Mouse (Mus musculus) hindbrain, embryonic 11.5 days (tissue): ENCODE data around the gene Zfp429. TPM values are rescaled to one million over a fixed set of nuclear protein-coding genes. Genes with fewer than 3 reads are reported as not detected.
"Not testable (repeated sequence)": the region's sequence is repeated elsewhere in the genome, so short reads cannot be mapped to it uniquely, and the experiment has no call there.

Experiments used
- ATAC-seq: fragments of 200-750 bp; cut with Nextera tagmentation; 2 replicates; pipeline ENCODE4 v1.8.0; 2017; ENCODE audit warnings: mild to moderate bottlenecking, moderate TSS enrichment, moderate library complexity; ENCODE audit not compliant: low FRiP score
- DNase-seq: peaks from one replicate; pipeline ENCODE4 v3.0.0-alpha.2; 2015; ENCODE audit warnings: low spot score
- H3K27ac ChIP-seq: fragments of 300-500 bp; sonication (generic); 2 replicates; pipeline ENCODE4 v1.5.1; 2014; ENCODE audit warnings: mild to moderate bottlenecking, low read depth, low read length
- H3K27me3 ChIP-seq: fragments of 300-500 bp; sonication (generic); 2 replicates; pipeline ENCODE4 v1.6.1; 2014; ENCODE audit warnings: mild to moderate bottlenecking, low read length, moderate library complexity, mixed read lengths; ENCODE audit not compliant: control insufficient read depth, insufficient read depth
- H3K36me3 ChIP-seq: fragments of 300-500 bp; sonication (generic); 2 replicates; pipeline ENCODE4 v1.6.1; 2014; ENCODE audit warnings: mild to moderate bottlenecking, low read length, moderate library complexity, mixed read lengths; ENCODE audit not compliant: control insufficient read depth, insufficient read depth
- H3K4me1 ChIP-seq: fragments of 300-500 bp; sonication (generic); replicated peaks from 2 replicates; pipeline ENCODE4 v1.6.1; 2014; ENCODE audit warnings: low read length, mixed read lengths; ENCODE audit not compliant: control insufficient read depth, insufficient read depth
- H3K4me2 ChIP-seq: fragments of 300-500 bp; sonication (generic); replicated peaks from 2 replicates; pipeline ENCODE4 v1.6.1; 2014; ENCODE audit warnings: mild to moderate bottlenecking, low read depth, low read length
- H3K4me3 ChIP-seq: fragments of 300-500 bp; sonication (generic); 2 replicates; pipeline ENCODE4 v1.5.1; 2014; ENCODE audit warnings: low read depth, low read length
- H3K9ac ChIP-seq: fragments of 300-500 bp; sonication (generic); 2 replicates; pipeline ENCODE4 v1.6.1; 2014; ENCODE audit warnings: low read depth, low read length
- H3K9me3 ChIP-seq: fragments of 300-500 bp; sonication (generic); 2 replicates; pipeline ENCODE4 v1.6.1; 2016; ENCODE audit warnings: low read length; ENCODE audit not compliant: control insufficient read depth
- WGBS: fragments of 180-500 bp; shearing (Covaris S2); extraction: QIAGEN DNeasy Blood & Tissue Kit; methylation state at CpG from one replicate; pipeline ENCODE4 v1.1.7; 2014; 5-methylcytosine and 5-hydroxymethylcytosine counted together
- polyA plus RNA-seq: library from polyadenylated mRNA; unstranded; fragments of >200 nt; fragmentation: Nextera tagmentation; extraction: Ambion mirVana; gene quantifications from 2 replicates; pipeline ENCODE4 v1.2.1, GENCODE M21; 2014

The Zfp429 gene
- polyA plus RNA-seq, 1 experiment from 2014 or later: 3.2 TPM

DNA sequence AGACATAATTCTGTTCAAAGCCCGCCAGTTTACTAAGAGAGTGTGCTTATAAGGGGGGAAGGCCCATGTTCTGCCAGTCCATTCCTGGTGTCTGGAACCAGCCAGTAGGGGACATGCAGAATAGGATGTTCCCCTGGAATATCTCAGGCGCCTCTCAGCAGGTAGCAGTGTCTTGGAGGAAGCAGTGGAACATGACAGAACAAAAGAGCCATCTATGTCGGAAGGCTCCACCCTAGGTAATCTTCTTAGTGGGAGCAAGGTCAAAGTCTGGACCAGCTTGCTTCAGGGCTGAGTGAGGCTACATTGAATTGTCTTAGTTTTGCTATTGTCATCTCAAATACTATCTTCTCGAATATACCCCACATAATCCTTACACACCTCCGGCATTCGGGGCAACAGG is 16.1 kb upstream of the Zfp429 start:
- WGBS: 87% methylated on average over 6 of the region's 6 CpGs
- H3K9ac ChIP-seq: no peak overlapping the region

GRCm38 (mm10) chr13:67413634-67414033 is 14.0 kb upstream of the Zfp429 start:
- H3K27me3 ChIP-seq, ATAC-seq, H3K4me3 ChIP-seq, DNase-seq, H3K27ac ChIP-seq, H3K36me3 ChIP-seq, H3K4me1 ChIP-seq, H3K9ac ChIP-seq, H3K9me3 ChIP-seq, H3K4me2 ChIP-seq: not testable (repeated sequence)
- 86% methylated on average over 3 of the region's 3 CpGs for WGBS

More for the DNA sequence above, 16.1 kb upstream of the Zfp429 start:
- Histone ChIP-seq H3K4me2 (no peak overlapping the region), H3K4me1 (no peaks in the 10 kb centered on the region), H3K36me3 (no peaks in the 10 kb centered on the region), H3K27me3 (no peaks in the 10 kb centered on the region), H3K27ac (no peak overlapping the region), H3K4me3 (no peak overlapping the region), H3K9me3 (no peaks in the 10 kb centered on the region)
- ATAC-seq: no peak
- DNase-seq: no peak

DNA sequence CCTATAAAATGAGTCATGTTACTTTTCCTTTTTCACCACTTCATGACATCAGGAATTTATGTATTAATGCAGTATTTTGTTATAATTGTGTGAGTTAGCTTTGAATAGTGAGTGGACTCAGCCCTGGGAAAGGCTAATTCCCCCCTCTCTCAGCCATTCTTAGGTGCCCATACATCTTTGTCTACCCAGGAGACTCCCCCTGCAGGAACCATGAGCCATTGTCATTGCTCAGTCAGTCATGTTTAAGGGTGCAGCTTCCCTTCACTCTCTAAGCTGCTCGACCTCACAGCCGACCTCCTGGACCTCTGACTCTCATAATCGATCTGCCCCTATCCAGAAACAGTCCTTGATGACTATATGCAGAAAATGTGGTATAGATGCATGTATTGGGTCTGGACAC is 23.4 kb downstream of the Zfp429 start:
- H3K9ac ChIP-seq, H3K4me1 ChIP-seq, H3K4me2 ChIP-seq, H3K4me3 ChIP-seq, H3K27ac ChIP-seq, H3K36me3 ChIP-seq, H3K27me3 ChIP-seq, DNase-seq, H3K9me3 ChIP-seq: not testable (repeated sequence)
- 65% methylated on average over 3 of the region's 3 CpGs for WGBS
- 0 out of 2 replicates have a peak, but pooled peaks have one; percentile 38 for ATAC-seq

- 28% methylated on average over 13 of the region's 15 CpGs for WGBS
- not testable (repeated sequence) for H3K9ac ChIP-seq, H3K4me1 ChIP-seq, H3K27me3 ChIP-seq, H3K9me3 ChIP-seq, H3K27ac ChIP-seq, H3K36me3 ChIP-seq
- H3K4me2 ChIP-seq: peak within 1 kb of the TSS; percentile 39
- DNase-seq: peak; percentile 73
- peak within 1 kb of the TSS; percentile 24 for H3K4me3 ChIP-seq
- peak; percentile 90 for ATAC-seq
Observed at GRCm38 (mm10) chr13:67375050-67375911, 24.3 kb downstream of the Zfp429 start, which contains the start of the genes Gm28041 and Zfp456. TSS of gene Gm28041 (minus strand) at chr13:67375733. TSS of gene Zfp456 (minus strand) at chr13:67375810.

DNA sequence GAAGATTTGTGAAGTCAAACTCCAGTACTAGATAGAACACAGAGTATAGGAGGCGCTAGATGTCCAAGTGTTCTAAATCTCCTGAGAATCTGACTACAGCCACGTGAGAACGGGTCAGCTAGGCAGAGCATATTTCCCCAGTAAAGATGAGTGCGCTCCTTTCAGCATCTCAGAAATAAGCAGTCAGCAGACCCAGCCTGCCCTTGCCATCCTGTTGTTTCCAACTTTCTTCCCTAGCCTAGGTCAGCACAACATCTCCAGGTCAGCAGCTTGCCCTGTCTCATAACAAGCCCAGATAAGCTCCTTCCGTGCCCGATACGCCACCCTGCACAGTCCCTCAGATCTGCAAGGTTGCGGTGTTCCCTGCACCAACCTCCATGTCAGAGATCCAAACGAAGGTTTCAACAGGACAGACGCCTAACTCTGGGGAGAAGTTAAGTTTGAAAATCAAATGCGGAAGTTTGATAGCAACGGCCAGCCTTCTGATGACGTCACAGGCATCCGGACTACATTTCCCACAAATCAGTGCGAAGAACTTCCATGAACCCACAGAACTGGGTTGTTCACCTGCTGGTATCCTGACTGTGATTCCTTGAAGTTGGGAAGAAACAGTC is 39.4 kb downstream of the Zfp429 start, which contains the start of the genes Gm28044 and Zfp953:
Gm28044 (minus strand) TSS at position 406 of the 614 bp plus-strand sequence.
Zfp953 (minus strand) TSS at position 475 of the 614 bp plus-strand sequence.
- no peaks in the 10 kb centered on the region for H3K9me3 ChIP-seq
- H3K27ac ChIP-seq: no peak within 1 kb of the TSS
- peak; percentile 94 for DNase-seq
- H3K4me3 ChIP-seq: peak within 1 kb of the TSS; percentile 69
- H3K36me3 ChIP-seq: no peaks in the 10 kb centered on the region
- H3K27me3 ChIP-seq: no peaks in the 10 kb centered on the region
- H3K4me1 ChIP-seq: no peaks in the 10 kb centered on the region
- peak; percentile 95 for ATAC-seq
- H3K4me2 ChIP-seq: peak within 1 kb of the TSS; percentile 48
- peak within 1 kb of the TSS; percentile 20 for H3K9ac ChIP-seq
- under 1% methylated on average over 15 of the region's 15 CpGs for WGBS

GRCm38 (mm10) chr13:67351854-67352253 is 47.8 kb downstream of the Zfp429 start:
- H3K27me3 ChIP-seq: no peaks in the 10 kb centered on the region
- no peak overlapping the region for H3K4me2 ChIP-seq
- H3K9ac ChIP-seq: no peak overlapping the region
- no peaks in the 10 kb centered on the region for H3K4me1 ChIP-seq
- no peak overlapping the region for H3K4me3 ChIP-seq
- H3K9me3 ChIP-seq: no peaks in the 10 kb centered on the region
- no peak overlapping the region for H3K27ac ChIP-seq
- ATAC-seq (no peak), DNase-seq (no peak)
- H3K36me3 ChIP-seq: no peaks in the 10 kb centered on the region

DNA sequence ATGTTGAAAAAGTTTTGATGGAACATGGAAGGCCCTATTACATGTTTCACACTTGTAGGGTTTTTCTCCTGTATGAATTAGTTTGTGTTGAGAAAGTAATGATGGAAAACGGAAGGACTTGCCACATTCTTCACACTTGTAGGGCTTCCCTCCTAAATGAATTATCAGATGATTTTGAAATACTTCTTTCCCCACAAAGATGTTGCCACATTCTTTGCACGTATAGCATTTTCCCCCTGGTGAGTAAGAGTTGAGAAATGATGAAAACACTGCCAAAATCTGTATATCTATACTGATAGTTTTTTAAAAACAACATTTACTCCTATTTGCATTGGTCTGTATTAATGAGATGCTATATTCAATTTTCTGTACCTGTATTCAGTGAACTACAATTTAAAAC is 56.2 kb downstream of the Zfp429 start:
- no peak overlapping the region for H3K27ac ChIP-seq
- no peak overlapping the region for H3K4me3 ChIP-seq
- H3K36me3 ChIP-seq: no peaks in the 10 kb centered on the region
- no peaks in the 10 kb centered on the region for H3K9me3 ChIP-seq
- H3K27me3 ChIP-seq: no peaks in the 10 kb centered on the region
- DNase-seq (no peak), ATAC-seq (no peak)
- H3K9ac ChIP-seq: no peak overlapping the region
- 88% methylated on average over 2 of the region's 2 CpGs for WGBS
- no peak overlapping the region for H3K4me2 ChIP-seq
- H3K4me1 ChIP-seq: no peaks in the 10 kb centered on the region
